Mouse (Mus musculus) thymus, adult 2 months (tissue): Measurements from ENCODE around the gene Zbtb1.

Source experiments
- CTCF ChIP-seq: fragments of 200-500 bp; IDR thresholded peaks from 2 replicates; pipeline ENCODE4 v1.5.1; 2012; ENCODE audit warnings: mild to moderate bottlenecking, control low read depth, low read length, moderate library complexity, borderline replicate concordance; ENCODE audit not compliant: control insufficient read depth, poor library complexity, insufficient read depth; ENCODE audit errors: extremely low read depth
- POLR2A ChIP-seq: fragments of 200-500 bp; IDR thresholded peaks from 2 replicates; pipeline ENCODE4 v1.6.1; 2012; ENCODE audit warnings: mild to moderate bottlenecking, low read length, control low read depth, moderate library complexity; ENCODE audit not compliant: control insufficient read depth, poor library complexity, insufficient read depth; ENCODE audit errors: extremely low read depth

DNA sequence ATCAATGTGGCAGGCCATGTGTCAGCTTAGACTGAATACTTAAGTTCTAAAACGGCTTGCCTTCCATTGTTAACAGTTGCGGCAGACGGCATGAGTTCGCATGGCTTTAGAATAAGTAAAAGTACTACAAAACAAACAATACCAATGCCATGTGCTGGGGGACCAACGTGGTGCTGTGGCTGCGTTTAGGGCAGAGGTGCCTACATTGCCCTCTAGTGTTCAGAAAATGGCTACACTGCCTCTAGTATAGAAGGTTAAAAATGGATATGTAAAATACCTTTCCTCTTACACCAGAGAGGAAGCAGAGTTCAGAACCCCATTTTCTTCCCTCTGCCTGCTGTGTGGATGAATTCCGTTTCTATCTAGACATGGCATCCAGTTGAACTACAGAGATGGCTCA lies 6.6 kb downstream of the Zbtb1 start:
- TF ChIP-seq CTCF = no peak
- no peak for TF ChIP-seq POLR2A
